Mouse (Mus musculus) heart, embryonic 15.5 days (tissue): ENCODE results near the gene Igsf10. TPM values are rescaled to one million over a fixed set of nuclear protein-coding genes. Genes with fewer than 3 reads are reported as not detected.

ENCODE experiments used
- ATAC-seq: fragments of 200-750 bp; cut with Nextera tagmentation; replicated peaks from 2 replicates; pipeline ENCODE4 v1.8.0; 2017; ENCODE audit warnings: low read depth, moderate TSS enrichment; ENCODE audit not compliant: insufficient number of reproducible peaks, insufficient read depth, low FRiP score
- H3K27ac ChIP-seq: fragments of 300-500 bp; sonication (generic); 2 replicates; pipeline ENCODE4 v1.5.1; 2015; ENCODE audit warnings: mild to moderate bottlenecking, inconsistent platforms
- H3K27me3 ChIP-seq: fragments of 300-500 bp; sonication (generic); 2 replicates; pipeline ENCODE4 v1.6.1; 2015; ENCODE audit warnings: inconsistent platforms
- H3K36me3 ChIP-seq: fragments of 300-500 bp; sonication (generic); 2 replicates; pipeline ENCODE4 v1.6.1; 2015; ENCODE audit warnings: mild to moderate bottlenecking, inconsistent platforms
- H3K4me1 ChIP-seq: fragments of 300-500 bp; sonication (generic); replicated peaks from 2 replicates; pipeline ENCODE4 v1.6.1; 2015; ENCODE audit warnings: inconsistent platforms
- H3K4me2 ChIP-seq: fragments of 300-500 bp; sonication (generic); 2 replicates; pipeline ENCODE4 v1.6.1; 2015; ENCODE audit warnings: inconsistent platforms, mild to moderate bottlenecking, moderate library complexity
- H3K4me3 ChIP-seq: fragments of 300-500 bp; sonication (generic); 2 replicates; pipeline ENCODE4 v1.5.1; 2015; ENCODE audit warnings: mild to moderate bottlenecking, inconsistent platforms
- H3K9ac ChIP-seq: fragments of 300-500 bp; sonication (generic); 2 replicates; pipeline ENCODE4 v1.6.1; 2015; ENCODE audit warnings: mild to moderate bottlenecking, inconsistent platforms
- H3K9me3 ChIP-seq: fragments of 300-500 bp; sonication (generic); replicated peaks from 2 replicates; pipeline ENCODE4 v1.6.1; 2016; ENCODE audit warnings: inconsistent platforms
- WGBS: fragments of 180-500 bp; shearing (Covaris S2); methylation state at CpG from one replicate; pipeline ENCODE4 v1.1.7; 2015; ENCODE audit warnings: mixed read lengths; 5-methylcytosine and 5-hydroxymethylcytosine counted together
- polyA plus RNA-seq: library from polyadenylated mRNA; unstranded; fragments of >200 nt; fragmentation: Nextera tagmentation; extraction: Ambion mirVana; gene quantifications from 2 replicates; pipeline ENCODE4 v1.2.1, GENCODE M21; 2015

The Igsf10 gene
- polyA plus RNA-seq, 1 experiment from 2014 or later: 2.8 TPM

DNA sequence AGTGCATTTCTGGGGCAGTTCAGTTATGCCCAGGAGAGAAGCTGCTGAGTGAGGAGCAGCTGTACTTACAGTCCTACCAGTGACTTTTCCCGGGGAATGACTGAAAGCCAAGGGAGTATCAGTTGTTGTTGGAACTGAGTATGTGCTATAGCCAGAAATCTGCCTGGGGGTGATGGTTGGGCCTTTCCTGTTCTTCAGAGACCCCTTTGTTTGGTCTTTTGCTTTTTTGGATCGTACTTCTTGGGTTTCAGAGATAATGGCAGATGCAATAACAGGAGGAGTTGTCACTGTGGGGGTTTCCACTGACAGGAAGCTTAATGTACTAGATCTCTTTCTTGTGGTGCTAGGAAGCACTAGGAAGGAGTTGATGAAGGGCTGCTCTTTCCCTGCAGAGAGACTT lies 15.7 kb downstream of the Igsf10 start:
- Histone ChIP-seq H3K4me1 (no peaks in the 10 kb centered on the region), H3K27me3 (no peaks in the 10 kb centered on the region), H3K9ac (no peak overlapping the region), H3K36me3 (peaks cover 5% of the 10 kb centered on the region), H3K4me3 (no peak overlapping the region), H3K27ac (no peak overlapping the region), H3K9me3 (no peaks in the 10 kb centered on the region), H3K4me2 (no peak overlapping the region)
- 69% methylated on average over 2 of the region's 2 CpGs for WGBS
- no peak for ATAC-seq

DNA sequence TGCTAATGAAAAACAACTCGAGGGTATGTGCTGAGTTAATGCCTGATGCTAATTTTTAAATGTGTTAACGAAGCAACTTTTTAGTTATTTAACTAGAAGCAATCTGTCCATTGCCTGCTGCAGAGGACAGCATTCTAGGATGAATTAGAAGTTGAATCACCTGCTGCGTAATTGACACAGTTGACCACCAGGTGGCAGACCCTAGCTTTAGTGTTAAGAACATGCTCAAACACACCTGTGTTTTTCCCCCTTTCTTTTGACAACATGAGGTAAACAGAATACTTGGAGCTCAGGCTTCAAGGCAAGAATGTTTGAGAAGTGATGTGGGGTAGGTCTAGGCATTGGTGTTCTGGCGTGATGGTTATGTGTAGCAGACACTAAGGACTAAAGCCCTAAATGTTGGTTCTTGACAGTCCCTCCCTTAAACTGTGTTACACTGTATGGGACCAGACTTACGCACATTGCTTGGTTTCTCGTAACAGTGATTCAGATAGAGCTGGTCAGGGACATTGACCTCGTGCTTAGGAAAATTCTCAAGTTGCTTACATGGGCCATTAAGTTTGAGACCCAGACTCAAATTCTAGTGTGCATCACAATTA lies 22.8 kb downstream of the Igsf10 start:
- peaks cover 15% of the 10 kb centered on the region; the same call in 1 of the 2 replicates for H3K36me3 ChIP-seq
- no peak overlapping the region for H3K4me3 ChIP-seq
- no peak overlapping the region for H3K27ac ChIP-seq
- no peak for ATAC-seq
- no peak overlapping the region for H3K4me2 ChIP-seq
- H3K27me3 ChIP-seq: no peaks in the 10 kb centered on the region
- no peak overlapping the region for H3K9ac ChIP-seq
- WGBS: 38% methylated on average over 7 of the region's 7 CpGs
- no peaks in the 10 kb centered on the region for H3K4me1 ChIP-seq
- H3K9me3 ChIP-seq: no peaks in the 10 kb centered on the region

- H3K4me3 ChIP-seq: no peak overlapping the region
- no peak for ATAC-seq
- 89% methylated on average over 7 of the region's 7 CpGs for WGBS
Measured at GRCm38 (mm10) chr3:59316077-59316476, 28.1 kb downstream of the Igsf10 start.

GRCm38 (mm10) chr3:59312610-59313009 lies 31.6 kb downstream of the Igsf10 start:
- Histone ChIP-seq H3K27ac (no peak overlapping the region), H3K36me3 (no peaks in the 10 kb centered on the region), H3K4me2 (no peak overlapping the region), H3K27me3 (no peaks in the 10 kb centered on the region), H3K4me3 (no peak overlapping the region), H3K9me3 (no peaks in the 10 kb centered on the region), H3K4me1 (no peaks in the 10 kb centered on the region), H3K9ac (no peak overlapping the region)
- ATAC-seq: no peak
- WGBS: 75% methylated on average over 10 of the region's 10 CpGs

More at GRCm38 (mm10) chr3:59316077-59316476, 28.1 kb downstream of the Igsf10 start:
- Histone ChIP-seq H3K9ac (no peak overlapping the region), H3K4me1 (no peaks in the 10 kb centered on the region), H3K27me3 (no peaks in the 10 kb centered on the region), H3K4me2 (no peak overlapping the region), H3K9me3 (no peaks in the 10 kb centered on the region), H3K36me3 (peaks cover 15% of the 10 kb centered on the region; the same call in 1 of the 2 replicates), H3K27ac (no peak overlapping the region)

DNA sequence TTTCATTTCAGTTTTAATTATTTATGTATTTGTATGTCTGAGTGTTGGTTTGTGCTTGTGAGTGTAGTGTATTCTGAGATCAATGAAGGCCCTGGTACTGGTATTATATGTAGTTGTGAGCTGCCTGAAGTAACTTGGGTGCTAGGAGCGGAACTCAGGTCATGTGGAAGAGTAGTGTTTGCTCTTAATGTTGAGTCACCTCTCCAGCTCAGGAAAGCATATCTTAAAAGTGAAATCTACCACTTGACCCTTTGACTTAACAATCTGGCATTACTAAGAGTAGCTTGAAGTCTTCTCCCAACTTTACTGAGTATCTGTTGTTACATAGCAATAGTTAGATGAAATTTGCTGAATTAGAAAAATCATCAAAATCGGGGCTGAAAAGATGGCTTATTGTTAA lies 38.7 kb downstream of the Igsf10 start:
- no peak overlapping the region for H3K4me2 ChIP-seq
- WGBS: 88% methylated on average over 2 of the region's 2 CpGs
- no peak overlapping the region for H3K27ac ChIP-seq
- H3K9me3 ChIP-seq: no peaks in the 10 kb centered on the region
- no peak overlapping the region for H3K9ac ChIP-seq
- H3K4me1 ChIP-seq: no peaks in the 10 kb centered on the region
- ATAC-seq: no peak
- no peak overlapping the region for H3K4me3 ChIP-seq
- H3K36me3 ChIP-seq: no peaks in the 10 kb centered on the region
- no peaks in the 10 kb centered on the region for H3K27me3 ChIP-seq

GRCm38 (mm10) chr3:59304944-59305343 lies 39.2 kb downstream of the Igsf10 start:
- Histone ChIP-seq H3K36me3 (no peaks in the 10 kb centered on the region), H3K4me3 (no peak overlapping the region), H3K27me3 (no peaks in the 10 kb centered on the region), H3K9me3 (no peaks in the 10 kb centered on the region), H3K4me2 (no peak overlapping the region), H3K4me1 (no peaks in the 10 kb centered on the region), H3K9ac (no peak overlapping the region), H3K27ac (no peak overlapping the region)
- 92% methylated on average over 5 of the region's 5 CpGs for WGBS
- no peak for ATAC-seq

DNA sequence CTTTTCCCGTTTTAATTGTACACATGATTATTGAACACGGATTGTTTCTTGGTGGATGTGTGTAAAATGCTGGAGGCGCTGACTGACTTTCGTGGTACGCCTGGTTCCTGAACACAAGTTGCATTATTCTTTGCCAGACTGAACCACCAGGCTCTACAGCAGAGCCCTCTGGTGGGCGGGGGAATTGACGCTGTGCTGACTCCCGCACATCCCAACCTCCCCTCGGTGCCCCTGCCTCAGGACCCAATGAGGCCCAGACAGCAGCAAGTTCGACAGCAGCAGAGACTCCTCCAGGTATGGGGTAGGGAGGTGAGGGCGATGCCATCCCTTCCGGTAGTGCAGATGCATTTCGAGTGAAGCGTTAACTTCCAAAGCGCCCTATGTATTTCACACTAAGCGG lies 46.5 kb downstream of the Igsf10 start:
- no peak for ATAC-seq
- no peak overlapping the region for H3K4me2 ChIP-seq

GRCm38 (mm10) chr3:59296563-59297130 lies 47.5 kb downstream of the Igsf10 start:
- Histone ChIP-seq H3K4me1 (no peaks in the 10 kb centered on the region), H3K9me3 (no peaks in the 10 kb centered on the region), H3K4me3 (no peak overlapping the region), H3K27me3 (no peaks in the 10 kb centered on the region), H3K36me3 (no peaks in the 10 kb centered on the region), H3K9ac (no peak overlapping the region), H3K4me2 (no peak overlapping the region), H3K27ac (no peak overlapping the region)
- ATAC-seq: no peak
- 91% methylated on average over 5 of the region's 5 CpGs for WGBS

More for the DNA sequence above, 46.5 kb downstream of the Igsf10 start:
- no peaks in the 10 kb centered on the region for H3K27me3 ChIP-seq
- no peaks in the 10 kb centered on the region for H3K9me3 ChIP-seq
- H3K4me3 ChIP-seq: no peak overlapping the region
- 82% methylated on average over 16 of the region's 16 CpGs for WGBS
- no peaks in the 10 kb centered on the region for H3K36me3 ChIP-seq
- H3K27ac ChIP-seq: no peak overlapping the region
- no peak overlapping the region for H3K9ac ChIP-seq
- no peaks in the 10 kb centered on the region for H3K4me1 ChIP-seq

DNA sequence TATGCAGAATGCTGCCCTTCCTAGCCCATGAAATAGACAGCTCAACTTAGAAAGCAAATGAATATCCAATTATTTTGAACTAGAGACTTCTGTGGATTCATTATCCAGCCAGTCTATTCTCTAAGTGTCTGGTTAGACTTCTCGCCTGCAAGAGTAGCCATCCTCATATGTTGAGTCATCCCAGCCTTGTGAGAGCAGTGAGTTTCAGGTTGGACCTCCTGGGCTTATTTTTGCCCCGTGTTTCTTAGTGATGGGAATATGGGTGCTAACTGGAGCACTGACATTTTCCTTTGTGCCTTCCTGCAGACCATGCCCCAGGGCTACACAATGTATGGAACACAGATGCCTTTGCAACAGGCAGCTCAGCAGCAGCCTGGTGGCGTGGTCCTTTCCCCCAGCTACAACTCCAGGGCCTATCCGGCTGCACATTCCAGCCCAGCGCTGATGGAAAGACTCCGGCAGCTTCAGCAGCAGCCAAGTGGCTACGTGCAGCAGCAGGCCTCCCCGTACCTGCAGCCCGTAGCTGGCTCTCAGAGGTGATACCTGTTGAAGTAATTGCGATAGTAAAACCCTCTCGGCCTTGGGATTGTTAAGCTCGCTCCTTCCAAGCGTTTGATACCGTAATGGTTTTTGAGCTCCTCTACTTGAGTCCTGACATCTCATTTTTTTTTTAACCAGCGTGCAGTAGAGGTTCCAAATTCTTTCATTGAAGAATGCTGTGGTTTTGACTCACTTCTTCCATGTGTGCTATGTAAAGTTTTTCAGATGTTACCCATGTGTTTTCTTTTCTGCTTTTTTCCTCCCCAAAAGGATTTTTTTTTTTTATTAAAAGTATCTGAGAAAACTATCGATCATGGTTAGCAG lies 48.3 kb downstream of the Igsf10 start:
- Histone ChIP-seq H3K4me1 (no peaks in the 10 kb centered on the region), H3K4me2 (no peak overlapping the region), H3K27me3 (no peaks in the 10 kb centered on the region), H3K27ac (no peak overlapping the region), H3K9ac (no peak overlapping the region), H3K4me3 (no peak overlapping the region), H3K36me3 (no peaks in the 10 kb centered on the region), H3K9me3 (no peaks in the 10 kb centered on the region)
- ATAC-seq: no peak
- WGBS: 82% methylated on average over 16 of the region's 16 CpGs

DNA sequence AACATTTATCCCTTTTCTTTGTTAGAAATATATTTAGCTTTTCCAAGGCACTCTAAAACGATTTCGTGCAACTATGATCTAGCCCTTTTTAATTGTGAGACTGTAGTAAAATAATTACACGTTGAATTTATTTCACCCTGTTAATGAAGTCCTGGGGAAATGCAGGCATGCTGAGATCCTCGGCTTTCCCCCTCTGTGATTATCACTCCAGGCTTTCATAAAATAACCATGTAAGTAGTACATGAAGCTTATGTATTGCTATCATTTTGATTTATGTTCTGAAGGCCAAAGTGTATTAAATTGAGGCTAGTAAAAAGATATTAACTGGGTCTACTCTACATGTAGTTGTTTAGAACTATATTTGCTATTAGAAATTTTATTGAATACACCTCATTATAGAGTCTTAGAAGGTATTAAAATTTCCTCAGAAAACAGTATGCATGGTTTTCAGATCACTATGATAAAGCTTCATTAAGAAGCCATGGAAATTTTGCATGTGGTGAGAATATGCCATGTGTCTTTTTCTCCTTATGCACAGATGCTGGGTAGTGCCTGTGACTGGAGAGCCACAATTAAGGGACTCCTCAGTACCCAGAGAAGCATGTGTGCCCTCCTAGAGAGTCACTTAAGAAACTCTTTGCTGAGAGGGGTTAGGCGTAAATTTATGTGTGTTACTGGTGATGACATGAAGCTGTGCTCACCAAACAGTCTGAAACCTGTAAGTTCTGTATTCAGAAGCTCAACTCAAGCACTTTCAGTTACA lies 50.6 kb downstream of the Igsf10 start:
- H3K9ac ChIP-seq: no peak overlapping the region
- no peaks in the 10 kb centered on the region for H3K27me3 ChIP-seq
- H3K9me3 ChIP-seq: no peaks in the 10 kb centered on the region
- no peak for ATAC-seq
- no peaks in the 10 kb centered on the region for H3K36me3 ChIP-seq
- H3K4me2 ChIP-seq: no peak overlapping the region
- WGBS: 86% methylated on average over 5 of the region's 5 CpGs
- H3K27ac ChIP-seq: no peak overlapping the region
- H3K4me3 ChIP-seq: no peak overlapping the region
- no peaks in the 10 kb centered on the region for H3K4me1 ChIP-seq

GRCm38 (mm10) chr3:59290551-59290950 lies 53.6 kb downstream of the Igsf10 start:
- ATAC-seq: no peak
- 59% methylated on average over 2 of the region's 2 CpGs for WGBS
- no peaks in the 10 kb centered on the region for H3K4me1 ChIP-seq
- no peak overlapping the region for H3K4me3 ChIP-seq
- H3K9me3 ChIP-seq: no peaks in the 10 kb centered on the region
- H3K27ac ChIP-seq: no peak overlapping the region
- no peak overlapping the region for H3K9ac ChIP-seq
- H3K27me3 ChIP-seq: no peaks in the 10 kb centered on the region
- H3K36me3 ChIP-seq: no peaks in the 10 kb centered on the region
- H3K4me2 ChIP-seq: no peak overlapping the region
